Mouse (Mus musculus): ENCODE results near the gene Gm6034. TPM values are rescaled to one million over a fixed set of nuclear protein-coding genes. Genes with fewer than 3 reads are reported as not detected.
"Not testable (repeated sequence)": the region's sequence is repeated elsewhere in the genome, so short reads cannot be mapped to it uniquely, and the experiment has no call there.

Gm6034 gene
- polyA plus RNA-seq (2016; fragmentation: Nextera tagmentation; extraction: Ambion mirVana), result not detected in 2 replicates

DNA sequence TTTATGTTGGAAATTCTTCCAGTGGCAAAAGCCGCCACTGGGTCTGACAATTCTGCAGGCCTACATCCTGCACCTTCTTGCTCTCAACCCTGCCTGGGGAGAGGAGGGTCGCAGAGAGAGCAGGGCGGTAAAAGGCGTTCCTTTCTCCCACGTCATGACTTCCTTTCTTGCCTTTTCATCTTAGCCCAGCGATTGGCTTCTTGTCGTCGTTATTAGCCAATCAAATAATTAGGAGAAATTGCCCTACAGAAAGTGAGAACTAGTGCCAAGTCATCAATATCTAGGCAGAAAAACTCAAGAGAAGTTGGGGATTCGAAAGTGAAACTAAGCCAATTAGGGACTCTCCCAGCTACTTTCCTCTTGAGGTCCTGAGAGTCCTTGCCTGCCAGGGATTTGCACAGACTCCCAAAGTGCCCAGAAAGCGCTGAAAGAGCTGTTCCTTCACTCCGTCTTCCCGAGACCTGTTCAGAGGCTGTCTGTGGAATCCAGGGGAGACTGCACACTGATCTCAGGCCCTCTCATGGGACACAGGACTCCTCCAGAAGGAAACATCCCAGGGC lies at the start of gene Gm6034, which contains the start of gene H2-T22:
Gene Gm6034 (plus strand): TSS at position 352 of the 560 bp plus-strand sequence.
Gene H2-T22 (minus strand): TSS at position 138 of the 560 bp plus-strand sequence.
- H3K36me3 ChIP-seq; H3K27ac ChIP-seq; H3K27me3 ChIP-seq (replicated peaks); H3K9me3 ChIP-seq (replicated peaks): not testable (repeated sequence)
- Histone ChIP-seq H3K4me3 (peak within 1 kb of the TSS; percentile 64), H3K9ac (peak within 1 kb of the TSS; percentile 73), H3K4me1 (peaks cover 21% of the 10 kb centered on the region), H3K4me2 (peak within 1 kb of the TSS; percentile 83)
- ATAC-seq, result peak; percentile 93
- WGBS (ENCODE audit: insufficient replicate concordance), result 3% methylated on average over 12 of the region's 12 CpGs

GRCm38 (mm10) chr17:35993675-35994074 lies 49.1 kb upstream of the Gm6034 start:
- Histone ChIP-seq H3K36me3 (peaks cover 10% of the 10 kb centered on the region), H3K4me2 (peak overlapping the region; percentile 87), H3K9me3 (replicated peaks) (no peaks in the 10 kb centered on the region), H3K4me1 (peaks cover 52% of the 10 kb centered on the region), H3K27ac (peak overlapping the region; percentile 85), H3K9ac (peak overlapping the region; percentile 82), H3K4me3 (peak overlapping the region; percentile 73), H3K27me3 (replicated peaks) (no peaks in the 10 kb centered on the region)
- peak; percentile 53 for ATAC-seq
- 3% methylated on average over 17 of the region's 17 CpGs for WGBS (ENCODE audit: insufficient replicate concordance)

DNA sequence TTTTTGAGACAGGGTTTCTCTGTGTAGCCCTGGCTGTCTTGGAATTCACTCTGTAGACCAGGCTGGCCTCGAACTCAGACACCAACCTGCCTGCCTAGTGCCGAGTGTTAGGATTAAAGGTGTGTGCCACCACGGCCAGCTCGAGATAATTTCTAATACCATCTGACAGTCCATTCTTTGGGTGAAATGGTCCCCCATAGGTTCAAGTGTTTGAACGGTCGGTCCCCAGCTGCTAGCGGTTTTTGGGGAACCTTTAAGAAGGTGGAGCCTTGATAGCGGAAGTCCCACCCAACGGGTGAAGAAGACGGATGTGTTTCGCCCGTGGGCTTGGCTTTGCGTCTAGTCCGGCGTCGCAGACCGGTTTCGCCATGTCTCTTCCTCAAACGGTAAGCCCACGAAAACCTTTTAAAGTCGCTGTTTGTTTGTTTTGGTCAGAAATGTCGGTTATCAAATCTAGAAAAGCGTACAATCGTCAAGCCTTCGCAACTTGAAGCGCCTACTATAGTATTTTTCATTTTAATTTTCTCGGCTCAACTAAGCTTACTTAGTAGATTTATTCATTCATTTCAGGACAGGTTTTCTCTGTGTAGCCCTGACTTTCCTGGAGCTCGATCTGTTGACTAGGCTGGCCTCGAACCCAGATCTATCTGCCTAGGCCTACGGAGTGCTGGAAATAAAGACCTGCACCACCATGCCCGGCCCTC lies 48.4 kb upstream of the Gm6034 start:
- 2% methylated on average over 31 of the region's 31 CpGs for WGBS (ENCODE audit: insufficient replicate concordance)
- H3K36me3 ChIP-seq, result peaks cover 4% of the 10 kb centered on the region; the same call in 1 of the 2 replicates
- peaks cover 58% of the 10 kb centered on the region for H3K4me1 ChIP-seq
- H3K27ac ChIP-seq, result peak overlapping the region; percentile 85
- H3K4me2 ChIP-seq, result peak overlapping the region; percentile 87
- H3K9ac ChIP-seq, result peak overlapping the region; percentile 82
- H3K4me3 ChIP-seq, result peak overlapping the region; percentile 73
- peak; percentile 72 for ATAC-seq
- H3K27me3 ChIP-seq (replicated peaks), result no peaks in the 10 kb centered on the region
- H3K9me3 ChIP-seq (replicated peaks), result no peaks in the 10 kb centered on the region

DNA sequence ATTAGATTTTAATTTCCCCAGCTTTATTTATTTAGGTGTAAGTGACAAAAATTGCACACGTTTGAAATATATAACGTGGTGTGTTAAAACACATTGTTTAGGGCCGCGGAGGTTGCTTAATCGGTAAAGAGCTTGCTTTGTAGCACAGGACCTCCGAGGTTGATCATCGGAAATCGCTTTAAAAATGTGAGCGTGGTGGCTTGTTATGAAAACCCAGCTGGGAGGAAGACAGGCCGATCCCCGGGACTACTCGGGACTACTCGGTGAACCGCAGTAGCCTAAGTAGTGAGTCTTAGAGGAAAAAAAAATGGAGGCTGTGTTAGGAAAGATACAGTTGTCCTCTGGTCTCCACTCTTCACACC lies 47.9 kb upstream of the Gm6034 start:
- 1% methylated on average over 14 of the region's 14 CpGs for WGBS (ENCODE audit: insufficient replicate concordance)
- H3K36me3 ChIP-seq, result 0 out of 2 replicates have a peak, but pooled peaks cover 5% of the 10 kb centered on the region
- no peak for ATAC-seq
- peaks cover 62% of the 10 kb centered on the region for H3K4me1 ChIP-seq
- no peaks in the 10 kb centered on the region for H3K9me3 ChIP-seq (replicated peaks)
- H3K4me2 ChIP-seq, result peak overlapping the region; percentile 87
- peak overlapping the region; percentile 85 for H3K27ac ChIP-seq
- H3K9ac ChIP-seq, result peak overlapping the region; percentile 82
- peak overlapping the region; percentile 73 for H3K4me3 ChIP-seq
- no peaks in the 10 kb centered on the region for H3K27me3 ChIP-seq (replicated peaks)

GRCm38 (mm10) chr17:35996949-35997348 lies 45.8 kb upstream of the Gm6034 start:
- no peak overlapping the region for H3K4me3 ChIP-seq
- H3K9me3 ChIP-seq (replicated peaks), result peaks cover 10% of the 10 kb centered on the region
- H3K9ac ChIP-seq, result no peak overlapping the region
- peak; percentile 53 for ATAC-seq
- WGBS (ENCODE audit: insufficient replicate concordance), result 2% methylated on average over 11 of the region's 11 CpGs
- H3K27ac ChIP-seq, result peak overlapping the region; percentile 83; the same call in 1 of the 2 replicates
- H3K4me1 ChIP-seq, result peaks cover 79% of the 10 kb centered on the region
- H3K4me2 ChIP-seq, result peak overlapping the region; percentile 56
- peaks cover 19% of the 10 kb centered on the region for H3K36me3 ChIP-seq
- H3K27me3 ChIP-seq (replicated peaks), result no peaks in the 10 kb centered on the region

GRCm38 (mm10) chr17:35997713-35998510 lies 44.8 kb upstream of the Gm6034 start:
- H3K36me3 ChIP-seq, result peaks cover 28% of the 10 kb centered on the region
- peaks cover 20% of the 10 kb centered on the region for H3K9me3 ChIP-seq (replicated peaks)
- H3K27ac ChIP-seq, result peak overlapping the region; percentile 83
- peak overlapping the region; percentile 48 for H3K4me3 ChIP-seq
- peak overlapping the region; percentile 56 for H3K4me2 ChIP-seq
- H3K27me3 ChIP-seq (replicated peaks), result no peaks in the 10 kb centered on the region
- peak; percentile 51 for ATAC-seq
- H3K9ac ChIP-seq, result peak overlapping the region; percentile 68
- peaks cover 82% of the 10 kb centered on the region for H3K4me1 ChIP-seq
- WGBS (ENCODE audit: insufficient replicate concordance), result 35% methylated on average over 12 of the region's 12 CpGs

- peak overlapping the region; percentile 83 for H3K27ac ChIP-seq
- H3K27me3 ChIP-seq (replicated peaks), result no peaks in the 10 kb centered on the region
- peak overlapping the region; percentile 56 for H3K4me2 ChIP-seq
- peak overlapping the region; percentile 48 for H3K4me3 ChIP-seq
- peaks cover 35% of the 10 kb centered on the region for H3K36me3 ChIP-seq
- peak overlapping the region; percentile 68 for H3K9ac ChIP-seq
- peaks cover 86% of the 10 kb centered on the region for H3K4me1 ChIP-seq
- no peak for ATAC-seq
- 54% methylated on average over 6 of the region's 6 CpGs for WGBS (ENCODE audit: insufficient replicate concordance)
- H3K9me3 ChIP-seq (replicated peaks), result peaks cover 27% of the 10 kb centered on the region
Observed at GRCm38 (mm10) chr17:35998545-35999305, 44.0 kb upstream of the Gm6034 start.

DNA sequence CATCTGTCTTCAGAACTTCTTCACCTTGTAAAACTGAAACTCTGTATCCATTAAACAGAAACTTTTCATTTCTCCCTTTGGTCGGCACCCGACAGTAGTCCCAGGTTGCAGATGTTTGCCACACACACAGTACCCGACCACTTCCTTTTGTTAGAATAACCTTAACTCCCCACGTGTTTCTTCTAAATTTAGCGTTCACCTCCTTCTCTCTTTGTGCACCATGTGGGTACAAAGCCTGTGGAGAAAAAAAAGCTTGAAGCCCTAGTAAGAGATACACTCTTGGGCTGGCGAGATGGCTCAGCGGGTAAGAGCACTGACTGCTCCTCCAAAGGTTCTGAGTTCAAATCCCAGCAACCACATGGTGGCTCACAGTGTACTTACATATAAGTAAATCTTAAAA lies 43.4 kb upstream of the Gm6034 start:
- 50% methylated on average over 7 of the region's 7 CpGs for WGBS (ENCODE audit: insufficient replicate concordance)
- no peaks in the 10 kb centered on the region for H3K27me3 ChIP-seq (replicated peaks)
- H3K9ac ChIP-seq, result no peak overlapping the region
- peak overlapping the region; percentile 56 for H3K4me2 ChIP-seq
- peaks cover 41% of the 10 kb centered on the region for H3K36me3 ChIP-seq
- peak overlapping the region; percentile 8; the same call in 1 of the 2 replicates for H3K27ac ChIP-seq
- peaks cover 28% of the 10 kb centered on the region for H3K9me3 ChIP-seq (replicated peaks)
- peaks cover 86% of the 10 kb centered on the region for H3K4me1 ChIP-seq
- ATAC-seq, result no peak
- H3K4me3 ChIP-seq, result peak overlapping the region; percentile 48

DNA sequence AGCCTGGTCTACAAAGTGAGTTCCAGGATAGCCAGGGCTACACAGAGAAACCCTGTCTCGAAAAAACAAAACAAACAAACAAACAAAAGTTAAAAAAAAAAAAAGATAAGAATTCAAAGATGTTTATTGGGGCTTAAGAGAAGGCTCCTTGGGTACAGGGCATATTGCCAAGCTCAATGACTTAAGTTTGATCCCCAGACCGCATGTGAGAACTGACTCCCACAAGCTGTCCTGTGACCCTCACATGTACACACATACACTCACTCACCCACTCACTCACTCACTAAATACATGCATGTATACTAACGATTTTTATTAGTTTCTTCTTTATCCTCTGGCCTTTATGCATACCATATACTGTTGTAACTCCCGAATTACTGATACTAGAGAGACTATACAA lies 42.4 kb upstream of the Gm6034 start:
- Histone ChIP-seq H3K36me3 (peaks cover 50% of the 10 kb centered on the region), H3K27me3 (replicated peaks) (no peaks in the 10 kb centered on the region), H3K4me1 (peaks cover 80% of the 10 kb centered on the region), H3K9ac (peak overlapping the region; percentile 31; the same call in 1 of the 2 replicates), H3K4me2 (peak overlapping the region; percentile 56), H3K4me3 (no peak overlapping the region), H3K27ac (peak overlapping the region; percentile 90; the same call in 1 of the 2 replicates), H3K9me3 (replicated peaks) (peaks cover 30% of the 10 kb centered on the region)
- 80% methylated on average over 4 of the region's 4 CpGs for WGBS (ENCODE audit: insufficient replicate concordance)
- no peak for ATAC-seq

DNA sequence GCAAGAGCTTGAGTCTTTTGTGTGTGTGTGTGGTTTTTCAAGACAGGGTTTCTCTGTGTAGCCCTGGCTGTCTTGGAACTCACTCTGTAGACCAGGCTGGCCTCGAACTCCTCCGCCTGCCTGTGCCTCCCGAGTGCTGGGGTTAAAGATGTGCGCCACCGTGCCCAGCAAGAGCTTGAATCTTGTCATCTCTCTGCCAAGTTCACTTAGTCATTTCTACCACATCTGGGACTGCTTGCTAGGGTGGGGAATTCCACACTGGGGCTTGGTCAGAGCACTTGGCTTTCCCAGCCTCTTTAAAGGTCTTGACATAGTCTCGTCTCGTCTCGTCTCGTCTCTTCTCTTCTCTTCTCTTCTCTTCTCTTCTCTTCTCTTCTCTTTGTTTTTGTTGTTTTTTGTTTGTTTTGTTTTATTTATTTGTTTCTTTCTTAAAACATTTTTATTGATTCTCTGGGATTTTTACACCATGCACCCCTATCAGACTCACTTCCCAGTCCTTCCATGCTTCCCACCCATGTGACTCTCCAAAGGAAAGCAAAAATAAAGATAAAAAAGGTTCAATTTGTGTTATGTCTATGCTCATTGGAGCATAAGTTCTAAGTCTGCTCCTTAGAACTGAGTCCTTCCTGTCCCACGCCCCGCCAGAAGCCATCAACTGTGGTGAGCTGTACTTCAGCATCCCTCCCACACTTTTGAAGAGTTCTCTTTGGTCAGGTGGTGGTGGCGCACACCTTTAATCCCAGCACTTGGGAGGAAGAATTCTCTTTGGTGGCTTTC lies 41.5 kb upstream of the Gm6034 start:
- Histone ChIP-seq H3K36me3 (peaks cover 59% of the 10 kb centered on the region), H3K4me2 (peak overlapping the region; percentile 55), H3K4me3 (no peak overlapping the region), H3K9ac (no peak overlapping the region), H3K9me3 (replicated peaks) (peaks cover 40% of the 10 kb centered on the region), H3K4me1 (peaks cover 71% of the 10 kb centered on the region), H3K27ac (peak overlapping the region; percentile 90), H3K27me3 (replicated peaks) (no peaks in the 10 kb centered on the region)
- 78% methylated on average over 12 of the region's 12 CpGs for WGBS (ENCODE audit: insufficient replicate concordance)
- peak; percentile 55 for ATAC-seq

Data from liver, embryonic 12.5 days (tissue).